8 mouse cellular contexts compared by ENCODE assay signal in genomic region chr13:63272017-63272601, GRCm38 (mm10).
DNase-seq lines count a peak whose midpoint lies in the region; ATAC-seq and TF ChIP-seq lines count a peak whose summit lies in the region.

No protein-coding gene starts in this region.

- no peaks in the 10 kb centered on the region; the same call in 1 of the 2 replicates for H3K36me3 ChIP-seq in lung, embryonic 16.5 days (ENCODE audit: control insufficient read depth, insufficient read depth, low read length)
- H3K36me3 ChIP-seq in heart, postnatal 0 days (replicated peaks; ENCODE audit: control insufficient read depth, insufficient read depth, low read length), result peaks cover 11% of the 10 kb centered on the region; the same call in 1 of the 2 replicates
- peaks cover 2% of the 10 kb centered on the region; the same call in 1 of the 2 replicates for H3K36me3 ChIP-seq in limb, embryonic 15.5 days
- no peaks in the 10 kb centered on the region for H3K36me3 ChIP-seq in stomach, embryonic 16.5 days (ENCODE audit: control insufficient read depth, insufficient read depth, low read length)

- H3K9ac ChIP-seq in lung, embryonic 16.5 days (ENCODE audit: low read length), result peak overlapping the region; percentile 71
- H3K9ac ChIP-seq in heart, postnatal 0 days (replicated peaks; ENCODE audit: low read depth, low read length), result peak overlapping the region; percentile 32; the same call in 1 of the 2 replicates
- peak overlapping the region; percentile 48 for H3K9ac ChIP-seq in limb, embryonic 15.5 days
- peak overlapping the region; percentile 72 for H3K9ac ChIP-seq in stomach, embryonic 16.5 days (ENCODE audit: low read length)

- no peak; the same call in 1 of the 2 replicates for ATAC-seq in lung, embryonic 16.5 days (ENCODE audit: low read depth)
- ATAC-seq in heart, postnatal 0 days (ENCODE audit: insufficient read depth, low read depth), result no peak
- ATAC-seq in limb, embryonic 15.5 days (ENCODE audit: insufficient number of reproducible peaks, low FRiP score, low TSS enrichment, low read depth), result no peak
- ATAC-seq in stomach, embryonic 16.5 days (ENCODE audit: insufficient read depth, low FRiP score), result no peak

- 23% methylated on average over 16 of the region's 16 CpGs for WGBS in lung, embryonic 16.5 days
- 25% methylated on average over 16 of the region's 16 CpGs for WGBS in lung, adult 2 months
- WGBS in heart, postnatal 0 days, result 25% methylated on average over 16 of the region's 16 CpGs
- WGBS in limb, embryonic 15.5 days, result 16% methylated on average over 16 of the region's 16 CpGs
- 23% methylated on average over 16 of the region's 16 CpGs for WGBS in stomach, embryonic 16.5 days

- H3K4me2 ChIP-seq in lung, embryonic 16.5 days (ENCODE audit: low read depth, low read length), result peak overlapping the region; percentile 53
- H3K4me2 ChIP-seq in heart, postnatal 0 days (ENCODE audit: low read depth, low read length), result peak overlapping the region; percentile 58
- H3K4me2 ChIP-seq in limb, embryonic 15.5 days, result peak overlapping the region; percentile 53
- H3K4me2 ChIP-seq in stomach, embryonic 16.5 days (ENCODE audit: low read depth, low read length), result peak overlapping the region; percentile 64

- intact Hi-C loops in left cerebral cortex, postnatal 14 days (cut with DNase I), result no loop called here

- H3K4me1 ChIP-seq in lung, embryonic 16.5 days (replicated peaks; ENCODE audit: control insufficient read depth, insufficient read depth, low read length), result peaks cover 49% of the 10 kb centered on the region
- H3K4me1 ChIP-seq in lung, adult 2 months (ENCODE audit: control insufficient read depth, insufficient read depth, low read length), result peaks cover 34% of the 10 kb centered on the region
- H3K4me1 ChIP-seq in heart, postnatal 0 days (ENCODE audit: control insufficient read depth, insufficient read depth), result peaks cover 47% of the 10 kb centered on the region
- peaks cover 56% of the 10 kb centered on the region for H3K4me1 ChIP-seq in limb, embryonic 15.5 days
- peaks cover 46% of the 10 kb centered on the region for H3K4me1 ChIP-seq in stomach, embryonic 16.5 days (ENCODE audit: control insufficient read depth, insufficient read depth, low read length)

- H3K27ac ChIP-seq in lung, embryonic 16.5 days (ENCODE audit: low read length), result peak overlapping the region; percentile 97
- H3K27ac ChIP-seq in heart, postnatal 0 days (ENCODE audit: low read depth), result peak overlapping the region; percentile 81
- peak overlapping the region; percentile 90 for H3K27ac ChIP-seq in limb, embryonic 15.5 days
- peak overlapping the region; percentile 96 for H3K27ac ChIP-seq in stomach, embryonic 16.5 days (ENCODE audit: low read length)

- H3K27me3 ChIP-seq in lung, embryonic 16.5 days (ENCODE audit: control insufficient read depth, insufficient read depth, low read depth, low read length), result no peaks in the 10 kb centered on the region
- no peaks in the 10 kb centered on the region for H3K27me3 ChIP-seq in heart, postnatal 0 days (ENCODE audit: control insufficient read depth, insufficient read depth, low read length)
- no peaks in the 10 kb centered on the region for H3K27me3 ChIP-seq in limb, embryonic 15.5 days
- no peaks in the 10 kb centered on the region for H3K27me3 ChIP-seq in stomach, embryonic 16.5 days (ENCODE audit: control insufficient read depth, insufficient read depth, low read length)

- TF ChIP-seq EP300 in heart, postnatal 0 days (IDR thresholded peaks at IDR 0.05; ENCODE audit: low read depth), result no peak

- no peak for TF ChIP-seq POLR2A in lung, adult 2 months (IDR thresholded peaks at IDR 0.05; ENCODE audit: borderline replicate concordance, extremely low read depth, low read depth, low read length)

- no peak for TF ChIP-seq CTCF in lung, adult 2 months (IDR thresholded peaks at IDR 0.05; ENCODE audit: insufficient read depth, low read length)
- TF ChIP-seq CTCF in heart, postnatal 0 days (IDR thresholded peaks at IDR 0.05; ENCODE audit: low read depth), result no peak

- peak overlapping the region; percentile 58 for H3K4me3 ChIP-seq in lung, embryonic 16.5 days (ENCODE audit: low read length)
- H3K4me3 ChIP-seq in lung, adult 2 months (replicated peaks; ENCODE audit: extremely low read depth, low read depth, low read length), result no peak overlapping the region
- H3K4me3 ChIP-seq in heart, postnatal 0 days (ENCODE audit: low read depth, low read length), result peak overlapping the region; percentile 41
- peak overlapping the region; percentile 49 for H3K4me3 ChIP-seq in limb, embryonic 15.5 days
- peak overlapping the region; percentile 57 for H3K4me3 ChIP-seq in stomach, embryonic 16.5 days (replicated peaks; ENCODE audit: low read length)

- no peaks in the 10 kb centered on the region for H3K9me3 ChIP-seq in lung, embryonic 16.5 days (ENCODE audit: control insufficient read depth, low read length)
- H3K9me3 ChIP-seq in heart, postnatal 0 days (replicated peaks; ENCODE audit: control insufficient read depth, low read length), result no peaks in the 10 kb centered on the region
- no peaks in the 10 kb centered on the region for H3K9me3 ChIP-seq in limb, embryonic 15.5 days
- H3K9me3 ChIP-seq in stomach, embryonic 16.5 days (replicated peaks; ENCODE audit: control insufficient read depth, low read length), result no peaks in the 10 kb centered on the region

- no peak for DNase-seq in lung, adult 2 months
- no peak for DNase-seq in heart, postnatal 0 days (ENCODE audit: low spot score)
- DNase-seq in spleen, adult 12 weeks (ENCODE audit: low spot score), result no peak
- DNase-seq in left cerebral cortex, postnatal 14 days (ENCODE audit: low spot score in 2 of 2), result no peak
- no peak for DNase-seq in left cerebral cortex, adult 8-10 months (ENCODE audit: low spot score in 2 of 2)
